Comparison of ENCODE assay signal across 9 mouse cellular contexts in genomic region chr7:27331541-27331851, GRCm38 (mm10). TPM values are rescaled to one million over a fixed set of nuclear protein-coding genes. Genes with fewer than 3 reads are reported as not detected.
DNase-seq lines count a peak whose midpoint lies in the region; ATAC-seq and TF ChIP-seq lines count a peak whose summit lies in the region.
"Had no signal": no experiment of that assay in that cellular context is flagged by ENCODE, and none has a peak within 500 bp of the region (broad histone marks: within the 10 kb centered on the region; RNA-seq: fewer than 3 reads in every experiment).

No protein-coding gene starts in this region.

- no peak for ATAC-seq in midbrain, embryonic 16.5 days
- ATAC-seq in forebrain, postnatal 0 days = no peak
- ATAC-seq in midbrain, embryonic 15.5 days (replicated peaks) = no peak

- peaks cover 100% of the 10 kb centered on the region for H3K27me3 ChIP-seq in midbrain, embryonic 10.5 days (ENCODE audit: low read depth, poor library complexity, severe bottlenecking)
- peaks cover 93% of the 10 kb centered on the region for H3K27me3 ChIP-seq in midbrain, embryonic 16.5 days (ENCODE audit: control insufficient read depth, insufficient read depth, low read depth, low read length)
- H3K27me3 ChIP-seq in forebrain, postnatal 0 days (ENCODE audit: insufficient read depth, low read length) = peaks cover 75% of the 10 kb centered on the region
- H3K27me3 ChIP-seq in midbrain, embryonic 15.5 days (replicated peaks) = peaks cover 98% of the 10 kb centered on the region

- no peak for DNase-seq in midbrain, embryonic 10.5 days (ENCODE audit: low spot score)
- peak; percentile 11 for DNase-seq in forebrain, postnatal 0 days
- peak; percentile 58 for DNase-seq in kidney, postnatal 14 days
- DNase-seq in layer of hippocampus, postnatal 14 days (ENCODE audit: low spot score in 2 of 2) = no peak
- no peak for DNase-seq in frontal cortex, postnatal 36 days (ENCODE audit: low spot score in 2 of 2)
- no peak for DNase-seq in ovary, adult 18-20 months (ENCODE audit: low spot score)

- H3K27ac ChIP-seq in midbrain, embryonic 10.5 days (replicated peaks) = no peak overlapping the region
- no peak overlapping the region for H3K27ac ChIP-seq in midbrain, embryonic 16.5 days (ENCODE audit: low read length)
- H3K27ac ChIP-seq in forebrain, postnatal 0 days (ENCODE audit: low read depth, low read length) = no peak overlapping the region
- no peak overlapping the region for H3K27ac ChIP-seq in midbrain, embryonic 15.5 days

- H3K36me3 ChIP-seq in midbrain, embryonic 10.5 days = no peaks in the 10 kb centered on the region
- no peaks in the 10 kb centered on the region for H3K36me3 ChIP-seq in midbrain, embryonic 16.5 days (ENCODE audit: control insufficient read depth, insufficient read depth, low read length)
- H3K36me3 ChIP-seq in forebrain, postnatal 0 days (ENCODE audit: insufficient read depth) = peaks cover 3% of the 10 kb centered on the region; the same call in 1 of the 2 replicates
- no peaks in the 10 kb centered on the region for H3K36me3 ChIP-seq in midbrain, embryonic 15.5 days (replicated peaks)

- H3K4me3 ChIP-seq in midbrain, embryonic 10.5 days = peak overlapping the region; percentile 57; the same call in 1 of the 2 replicates
- no peak overlapping the region for H3K4me3 ChIP-seq in midbrain, embryonic 16.5 days (ENCODE audit: low read depth, low read length)
- H3K4me3 ChIP-seq in forebrain, postnatal 0 days (ENCODE audit: low read depth, low read length) = no peak overlapping the region
- H3K4me3 ChIP-seq in midbrain, embryonic 15.5 days = no peak overlapping the region

- H3K4me1 ChIP-seq in midbrain, embryonic 10.5 days = peaks cover 71% of the 10 kb centered on the region
- peaks cover 37% of the 10 kb centered on the region for H3K4me1 ChIP-seq in midbrain, embryonic 16.5 days (ENCODE audit: control insufficient read depth, insufficient read depth, low read length)
- peaks cover 12% of the 10 kb centered on the region; the same call in 1 of the 2 replicates for H3K4me1 ChIP-seq in forebrain, postnatal 0 days (ENCODE audit: insufficient read depth)
- peaks cover 56% of the 10 kb centered on the region for H3K4me1 ChIP-seq in midbrain, embryonic 15.5 days

- no peak overlapping the region for H3K9ac ChIP-seq in midbrain, embryonic 16.5 days (ENCODE audit: low read depth, low read length)
- H3K9ac ChIP-seq in forebrain, postnatal 0 days = no peak overlapping the region
- H3K9ac ChIP-seq in midbrain, embryonic 15.5 days = no peak overlapping the region

- no peak for TF ChIP-seq CTCF in forebrain, postnatal 0 days (IDR thresholded peaks at IDR 0.05; ENCODE audit: low read depth)

- WGBS in midbrain, embryonic 10.5 days = 3% methylated on average over 8 of the region's 8 CpGs
- 6% methylated on average over 8 of the region's 8 CpGs for WGBS in midbrain, embryonic 16.5 days
- WGBS in forebrain, postnatal 0 days = 5% methylated on average over 8 of the region's 8 CpGs
- WGBS in midbrain, embryonic 15.5 days = 3% methylated on average over 8 of the region's 8 CpGs

- H3K4me2 ChIP-seq in midbrain, embryonic 16.5 days (ENCODE audit: low read length) = no peak overlapping the region
- no peak overlapping the region for H3K4me2 ChIP-seq in forebrain, postnatal 0 days (ENCODE audit: low read depth)
- peak overlapping the region; percentile 59; the same call in 1 of the 2 replicates for H3K4me2 ChIP-seq in midbrain, embryonic 15.5 days

- no peaks in the 10 kb centered on the region for H3K9me3 ChIP-seq in midbrain, embryonic 10.5 days (replicated peaks)
- no peaks in the 10 kb centered on the region; the same call in 1 of the 2 replicates for H3K9me3 ChIP-seq in midbrain, embryonic 16.5 days (replicated peaks; ENCODE audit: control insufficient read depth, low read length, poor library complexity, severe bottlenecking)
- no peaks in the 10 kb centered on the region for H3K9me3 ChIP-seq in forebrain, postnatal 0 days (ENCODE audit: low read length)
- no peaks in the 10 kb centered on the region for H3K9me3 ChIP-seq in midbrain, embryonic 15.5 days

RNA-seq across cellular contexts. Expression of gene Ltbp4, which starts 6.0 kb away (rescaled TPM):
- 7.0 and 9.0 TPM in 2 replicates for polyA plus RNA-seq in midbrain, embryonic 10.5 days (2016; fragmentation: Nextera tagmentation; extraction: Ambion mirVana)
- 14.1 and 14.3 TPM in 2 replicates for polyA plus RNA-seq in midbrain, embryonic 16.5 days (2015; fragmentation: Nextera tagmentation; extraction: Ambion mirVana)
- 13.4 and 26.7 TPM in 2 replicates for total RNA-seq in forebrain, postnatal 0 days (2014; rRNA removed)
- 8.3 and 11.7 TPM in 2 replicates for polyA plus RNA-seq in forebrain, postnatal 0 days (2015; fragmentation: Nextera tagmentation; extraction: Ambion mirVana)
- polyA plus RNA-seq in midbrain, embryonic 15.5 days (2015; fragmentation: Nextera tagmentation; extraction: Ambion mirVana) = 13.4 and 15.7 TPM in 2 replicates
- 10 to 100 TPM; 55.0 to 55.3 TPM for total RNA-seq in layer of hippocampus, postnatal 14 days (2021)

RNA-seq across cellular contexts. Expression of gene Shkbp1, which starts 24.3 kb away (rescaled TPM):
- 71.7 and 77.2 TPM in 2 replicates for polyA plus RNA-seq in midbrain, embryonic 10.5 days (2016; fragmentation: Nextera tagmentation; extraction: Ambion mirVana)
- 47.4 and 55.1 TPM in 2 replicates for polyA plus RNA-seq in midbrain, embryonic 16.5 days (2015; fragmentation: Nextera tagmentation; extraction: Ambion mirVana)
- 30.2 and 35.6 TPM in 2 replicates for total RNA-seq in forebrain, postnatal 0 days (2014; rRNA removed)
- polyA plus RNA-seq in forebrain, postnatal 0 days (2015; fragmentation: Nextera tagmentation; extraction: Ambion mirVana) = 31.8 and 33.1 TPM in 2 replicates
- 63.9 and 64.7 TPM in 2 replicates for polyA plus RNA-seq in midbrain, embryonic 15.5 days (2015; fragmentation: Nextera tagmentation; extraction: Ambion mirVana)
- 10 to 100 TPM; 24.7 to 26.2 TPM for total RNA-seq in layer of hippocampus, postnatal 14 days (2021)

RNA-seq across cellular contexts. Expression of gene Gm20479, which starts 25.7 kb away (rescaled TPM):
- polyA plus RNA-seq in midbrain, embryonic 10.5 days (2016; fragmentation: Nextera tagmentation; extraction: Ambion mirVana) = 0.48 and 0.82 TPM in 2 replicates
- not detected in 2 replicates for polyA plus RNA-seq in midbrain, embryonic 16.5 days (2015; fragmentation: Nextera tagmentation; extraction: Ambion mirVana)
- not detected in 2 replicates for total RNA-seq in forebrain, postnatal 0 days (2014; rRNA removed)
- polyA plus RNA-seq in forebrain, postnatal 0 days (2015; fragmentation: Nextera tagmentation; extraction: Ambion mirVana) = not detected in 2 replicates
- polyA plus RNA-seq in midbrain, embryonic 15.5 days (2015; fragmentation: Nextera tagmentation; extraction: Ambion mirVana) = not detected in 2 replicates
- total RNA-seq in layer of hippocampus, postnatal 14 days (2021) = not detected
- total RNA-seq: left cerebral cortex, postnatal 10 days had no signal

Comparison
In these comparisons a context has a peak if more than half of its experiments do, and no peak if none do; other contexts are left out.
1. DNase-seq: peak in forebrain, postnatal 0 days (single experiment) and kidney, postnatal 14 days (single experiment); none in midbrain, embryonic 10.5 days (single experiment), layer of hippocampus, postnatal 14 days (0 of 2), frontal cortex, postnatal 36 days (0 of 2) and ovary, adult 18-20 months (single experiment).